In the genomic region with DNA sequence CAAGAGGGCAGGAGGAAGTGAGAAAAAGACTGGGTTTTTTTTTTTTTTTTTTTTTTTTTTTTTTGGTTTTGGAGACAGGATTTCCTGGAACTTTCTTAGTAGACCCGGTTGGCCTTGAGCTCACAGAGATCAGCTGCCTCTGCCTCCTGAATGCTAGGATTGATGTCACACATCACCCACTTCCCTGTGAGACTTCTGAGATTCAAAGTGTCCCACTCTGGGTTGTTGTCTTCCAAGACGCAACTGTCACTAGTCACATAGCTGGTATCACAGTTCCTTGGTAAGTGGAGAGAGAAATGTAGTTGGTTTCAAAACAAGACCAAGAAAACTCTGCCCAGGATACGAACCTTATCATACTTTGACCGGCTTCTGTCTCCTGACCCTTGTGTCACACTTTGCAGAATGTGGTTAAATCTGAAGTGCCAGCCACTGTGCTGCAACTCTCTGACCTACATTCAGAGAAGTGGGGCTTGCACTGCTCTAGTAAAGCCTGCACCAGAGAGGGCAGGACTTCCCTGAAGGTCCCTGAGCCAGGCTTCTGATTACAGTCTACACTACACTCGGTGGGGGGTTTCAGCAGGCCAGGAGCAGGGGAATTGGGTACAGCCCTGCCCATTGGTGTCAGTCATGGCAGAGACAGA, we compare ENCODE assay signal across 18 mouse cellular contexts. TPM values are rescaled to one million over a fixed set of nuclear protein-coding genes. Genes with fewer than 3 reads are reported as not detected.
DNase-seq lines count a peak whose midpoint lies in the region; ATAC-seq and TF ChIP-seq lines count a peak whose summit lies in the region.
"Had no signal": no experiment of that assay in that cellular context is flagged by ENCODE, and none has a peak within 500 bp of the region (broad histone marks: within the 10 kb centered on the region; RNA-seq: fewer than 3 reads in every experiment).

No protein-coding gene starts in this region.

- no peak for TF ChIP-seq POLR2A in testis, adult 2 months (IDR thresholded peaks at IDR 0.05; ENCODE audit: control insufficient read depth, low read depth, low read length)

- H3K4me1 ChIP-seq in testis, adult 2 months (ENCODE audit: control insufficient read depth, insufficient read depth, low read length): no peaks in the 10 kb centered on the region
- H3K4me1 ChIP-seq: embryonic facial prominence, embryonic 12.5 days; neural tube, embryonic 13.5 days had no signal

- intact Hi-C loops in left cerebral cortex, adult 2 months (cut with DNase I): no loop called here

- peak; percentile 24 for DNase-seq in adrenal gland, adult 2 months
- DNase-seq in adrenal gland, postnatal 4 days (ENCODE audit: low spot score in 2 of 2): no peak
- no peak for DNase-seq in testis, postnatal 14 days (ENCODE audit: low spot score)
- DNase-seq in thymus, postnatal 4 days: peak; percentile 45
- DNase-seq in ovary, postnatal 36 days (ENCODE audit: low spot score): no peak
- DNase-seq in left cerebral cortex, adult 2 months (ENCODE audit: extremely low spot score in 1 of 2, low spot score in 2 of 2): no peak
- DNase-seq: adrenal gland, postnatal 10 days; cerebellum, adult 9-10 months; gastrocnemius, postnatal 14 days; heart, postnatal 10 days; kidney, postnatal 4 days; midbrain, embryonic 14.5 days; right cerebral cortex, postnatal 25 days had no signal

- H3K36me3 ChIP-seq in testis, adult 2 months (ENCODE audit: control insufficient read depth, insufficient read depth, low read length): no peaks in the 10 kb centered on the region
- H3K36me3 ChIP-seq: embryonic facial prominence, embryonic 12.5 days; neural tube, embryonic 13.5 days had no signal

- H3K27ac ChIP-seq in testis, adult 2 months (ENCODE audit: control insufficient read depth, insufficient read depth, low read depth, low read length): no peak overlapping the region
- H3K27ac ChIP-seq in left cerebral cortex, adult 2 months: no peak overlapping the region
- H3K27ac ChIP-seq: embryonic facial prominence, embryonic 12.5 days; liver, embryonic 14.5 days; neural tube, embryonic 13.5 days had no signal

- H3K4me3 ChIP-seq in testis, adult 2 months (ENCODE audit: control insufficient read depth, low read depth, low read length): peak overlapping the region; percentile 70
- no peak overlapping the region for H3K4me3 ChIP-seq in left cerebral cortex, adult 2 months
- H3K4me3 ChIP-seq: embryonic facial prominence, embryonic 12.5 days; neural tube, embryonic 13.5 days had no signal

- no peaks in the 10 kb centered on the region for H3K27me3 ChIP-seq in testis, adult 2 months (ENCODE audit: control insufficient read depth, insufficient read depth, low read length)
- H3K27me3 ChIP-seq: embryonic facial prominence, embryonic 12.5 days; neural tube, embryonic 13.5 days had no signal

- ATAC-seq in megakaryocyte, adult 5-6 weeks (ENCODE audit: poor library complexity, severe bottlenecking): peak; percentile 83

- no peak for TF ChIP-seq CTCF in testis, adult 2 months (IDR thresholded peaks at IDR 0.05; ENCODE audit: control insufficient read depth, insufficient read depth, insufficient replicate concordance, low read depth, low read length)
- TF ChIP-seq CTCF in left cerebral cortex, adult 2 months (IDR thresholded peaks at IDR 0.05): no peak

RNA-seq across cellular contexts. Expression of a gene that starts 14.5 kb away (rescaled TPM):
- total RNA-seq in adrenal gland, adult 2 months (2021): 10 to 100 TPM; 16.7 to 21.2 TPM
- polyA plus RNA-seq in adrenal gland, adult 2 months (2012; rRNA removed): 5.4 and 5.5 TPM in 2 replicates
- 10 to 100 TPM; 14.5 to 16.2 TPM for total RNA-seq in adrenal gland, postnatal 4 days (2021)
- 19.5 and 27.5 TPM in 2 replicates for polyA plus RNA-seq in testis, adult 2 months (2012; rRNA removed)
- 6.3 and 8.2 TPM in 2 replicates for total RNA-seq in megakaryocyte, adult 5-6 weeks (2015)
- total RNA-seq in megakaryocyte, adult 5-6 weeks (2017): 3.0 and 5.1 TPM in 2 replicates
- 1 to 10 TPM; 1.8 to 2.6 TPM for total RNA-seq in left cerebral cortex, adult 2 months (2021)

RNA-seq across cellular contexts. Expression of a gene that starts 50.7 kb away (rescaled TPM):
- total RNA-seq in adrenal gland, adult 2 months (2021): 10 to 100 TPM; 43.5 to 44.5 TPM
- 14.8 and 15.2 TPM in 2 replicates for polyA plus RNA-seq in adrenal gland, adult 2 months (2012; rRNA removed)
- total RNA-seq in adrenal gland, postnatal 4 days (2021): 10 to 100 TPM; 72.6 to 73.0 TPM
- polyA plus RNA-seq in testis, adult 2 months (2012; rRNA removed): 44.0 and 52.0 TPM in 2 replicates
- total RNA-seq in megakaryocyte, adult 5-6 weeks (2015): 97.4 and 108 TPM in 2 replicates
- total RNA-seq in megakaryocyte, adult 5-6 weeks (2017): 53.1 and 65.2 TPM in 2 replicates
- total RNA-seq in left cerebral cortex, adult 2 months (2021): 10 to 100 TPM; 64.0 to 66.9 TPM

Comparison
In these comparisons a context has a peak if more than half of its experiments do, and no peak if none do; other contexts are left out.
1. DNase-seq: peak in adrenal gland, adult 2 months (single experiment) and thymus, postnatal 4 days (single experiment); none in adrenal gland, postnatal 4 days (0 of 2), testis, postnatal 14 days (single experiment), ovary, postnatal 36 days (single experiment) and left cerebral cortex, adult 2 months (0 of 2).